Mouse (Mus musculus): ENCODE results near the gene Hyal3.

Gene Hyal3

GRCm38 (mm10) chr9:107617461-107617860 is 36.8 kb downstream of the Hyal3 start:
- DNase-seq (ENCODE audit: low read depth, low spot score) = no peak

- no peak for DNase-seq (ENCODE audit: low read depth, low spot score)
Measured at GRCm38 (mm10) chr9:107618098-107618497, 37.5 kb downstream of the Hyal3 start.

DNA sequence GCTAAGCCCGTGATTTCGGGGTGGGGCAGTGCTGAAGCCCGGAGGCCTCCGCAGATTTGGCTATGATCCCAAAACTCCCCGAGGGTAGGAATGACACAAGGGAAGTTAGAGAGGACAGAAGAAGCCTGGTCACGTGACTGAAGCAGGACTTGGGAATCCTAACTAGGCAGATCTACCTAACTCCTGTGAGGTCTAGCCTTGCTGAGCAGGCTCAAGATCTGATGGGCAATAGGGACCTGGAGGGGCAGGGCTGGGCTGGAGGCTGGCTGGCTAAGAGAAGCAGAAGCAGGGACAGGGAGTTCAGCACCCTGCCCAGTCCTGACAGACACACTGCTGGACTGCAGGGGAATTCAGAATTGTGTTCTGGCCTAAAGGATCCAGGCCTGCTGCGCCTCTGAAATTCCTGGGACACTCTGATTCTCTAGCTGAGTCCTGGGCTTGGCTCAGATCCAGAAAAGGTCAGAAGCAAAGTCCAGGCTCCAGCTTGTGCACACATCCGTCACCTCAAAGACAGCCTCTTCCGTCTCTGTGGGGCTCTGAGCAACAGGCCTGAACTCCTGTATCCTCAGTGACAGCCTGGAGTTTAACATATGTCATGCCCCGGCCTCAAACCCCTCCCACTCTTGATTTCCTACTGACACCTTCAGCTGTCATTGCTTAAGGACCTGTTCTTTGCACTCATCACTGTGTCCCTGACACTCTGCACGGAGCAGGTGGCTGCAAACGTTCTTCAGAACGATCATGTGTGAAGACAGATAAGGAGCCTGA is 38.3 kb downstream of the Hyal3 start:
- no peak for DNase-seq (ENCODE audit: low read depth, low spot score)

GRCm38 (mm10) chr9:107619546-107619879 is 38.9 kb downstream of the Hyal3 start:
- no peak for DNase-seq (ENCODE audit: low read depth, low spot score)

GRCm38 (mm10) chr9:107620954-107621353 is 40.3 kb downstream of the Hyal3 start:
- DNase-seq (ENCODE audit: low read depth, low spot score) = no peak

DNA sequence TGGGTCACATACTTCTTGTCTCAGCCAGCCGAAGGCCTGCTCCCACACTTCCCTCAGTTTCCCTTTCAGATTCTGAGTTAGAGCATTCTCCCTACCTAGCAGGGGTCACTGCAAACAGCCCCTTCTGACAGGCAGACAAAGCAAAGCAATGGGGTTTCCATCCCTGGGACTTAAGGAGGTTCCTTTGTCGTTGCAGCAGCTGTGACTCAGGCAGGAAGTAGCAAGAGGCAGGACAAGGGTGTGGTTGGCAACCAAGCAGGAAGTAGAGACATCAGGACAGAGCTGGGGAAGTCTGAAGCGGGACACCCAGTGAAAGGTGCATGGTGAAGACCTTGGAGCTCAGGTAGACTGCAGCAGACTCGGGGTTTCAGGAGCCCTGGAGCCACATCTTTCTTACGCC is 43.9 kb downstream of the Hyal3 start:
- no peak for DNase-seq (ENCODE audit: low read depth, low spot score)

- DNase-seq (ENCODE audit: low read depth, low spot score) = no peak
Measured at GRCm38 (mm10) chr9:107624951-107625350, 44.3 kb downstream of the Hyal3 start.

DNA sequence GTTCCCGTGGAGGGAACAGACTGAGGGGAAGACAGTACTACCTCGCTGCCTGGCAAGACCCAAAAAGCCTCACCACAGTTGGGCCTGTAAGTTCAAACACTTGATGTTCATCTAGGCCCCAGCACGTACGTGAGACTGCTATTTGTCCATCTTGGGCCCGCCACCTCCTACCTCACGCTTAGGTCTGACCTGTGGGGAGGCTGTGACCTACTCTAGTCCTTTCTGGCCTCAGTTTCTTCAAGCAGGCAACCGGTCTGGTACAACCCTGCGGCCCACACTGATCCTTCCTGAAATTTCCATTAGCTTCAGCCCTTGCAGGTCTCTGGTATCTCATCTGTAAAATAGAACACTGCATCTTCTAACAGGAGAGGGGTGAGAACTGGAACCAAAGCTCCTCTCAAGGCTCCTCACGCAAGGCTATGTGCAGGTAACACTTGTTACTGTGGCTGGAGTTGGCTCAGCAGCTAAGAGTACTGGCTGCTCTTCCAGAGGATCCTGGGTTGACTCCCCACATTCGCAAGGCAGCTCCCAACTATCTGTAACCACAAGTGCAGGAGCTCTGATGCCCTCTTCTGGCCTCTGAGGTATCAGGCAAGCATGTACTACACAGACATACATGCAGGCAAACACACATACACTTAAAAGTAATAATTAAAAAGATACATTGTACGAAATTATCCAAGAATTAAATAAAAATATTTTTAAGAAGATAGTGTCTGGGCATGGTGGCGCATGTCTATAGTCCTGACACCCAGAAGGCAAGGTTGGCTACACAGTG is 44.9 kb downstream of the Hyal3 start:
- DNase-seq (ENCODE audit: low read depth, low spot score) = no peak

DNA sequence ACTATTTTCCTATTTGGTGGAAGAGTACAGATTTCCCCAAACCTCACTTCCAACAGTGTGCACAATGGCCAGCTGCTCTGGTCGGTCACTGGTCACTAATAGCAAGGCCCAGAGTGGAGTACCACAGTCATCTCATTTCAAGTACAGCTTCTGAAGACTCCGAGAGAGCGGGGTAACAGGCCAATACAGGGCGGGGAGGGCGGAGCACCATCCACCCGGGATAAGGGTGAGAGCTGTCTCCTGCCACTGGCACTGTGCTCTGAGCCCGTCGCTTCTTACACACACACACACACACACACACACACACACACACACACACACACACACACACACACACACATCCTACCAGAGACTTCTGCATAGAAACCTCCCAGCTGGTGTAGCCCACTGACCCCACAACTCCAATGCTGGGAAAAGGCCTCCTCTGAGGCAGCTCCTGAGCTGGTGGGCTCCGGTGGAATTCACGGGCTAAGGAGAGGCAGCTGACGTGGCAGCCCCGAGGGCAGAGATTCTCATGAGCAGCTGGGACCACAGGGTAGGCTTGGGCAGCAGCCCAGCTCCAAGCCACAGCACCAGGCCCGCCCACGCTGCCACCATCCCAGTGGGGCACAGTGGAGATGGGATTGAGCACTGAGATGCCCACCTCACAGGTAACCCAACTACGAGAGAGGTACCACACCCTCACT is 45.7 kb downstream of the Hyal3 start:
- DNase-seq (ENCODE audit: low read depth, low spot score) = no peak

DNA sequence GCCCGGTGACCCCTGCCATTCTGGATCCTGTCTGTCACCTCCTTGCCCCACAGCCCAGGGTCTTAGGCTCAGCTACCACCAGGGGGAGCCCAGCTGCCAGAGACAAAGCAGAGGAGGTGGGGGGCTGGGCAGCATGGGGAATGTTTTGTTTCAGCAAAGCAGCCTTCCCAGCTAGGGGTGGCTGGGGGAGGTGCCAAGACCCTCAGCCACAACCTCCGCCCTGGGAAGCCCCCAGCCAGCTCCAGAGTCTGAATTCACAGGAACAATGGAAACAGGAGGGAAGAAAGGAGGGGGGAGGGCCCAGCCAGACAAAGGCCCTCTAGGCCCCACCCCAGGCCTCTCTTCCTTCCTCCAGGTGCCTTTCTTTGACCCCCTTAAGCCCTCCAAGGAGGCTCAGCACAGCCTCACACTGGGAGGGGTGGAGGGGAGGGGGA is 46.2 kb downstream of the Hyal3 start:
- DNase-seq (ENCODE audit: low read depth, low spot score) = peak; percentile 93

- no peak for DNase-seq (ENCODE audit: low read depth, low spot score)
Measured at GRCm38 (mm10) chr9:107627387-107628255, 47.0 kb downstream of the Hyal3 start.

GRCm38 (mm10) chr9:107628721-107629410 is 48.2 kb downstream of the Hyal3 start:
- DNase-seq (ENCODE audit: low read depth, low spot score) = no peak

GRCm38 (mm10) chr9:107629411-107629730 is 48.8 kb downstream of the Hyal3 start:
- DNase-seq (ENCODE audit: low read depth, low spot score) = no peak

- no peak for DNase-seq (ENCODE audit: low read depth, low spot score)
Measured at GRCm38 (mm10) chr9:107629901-107630425, 49.3 kb downstream of the Hyal3 start.

DNA sequence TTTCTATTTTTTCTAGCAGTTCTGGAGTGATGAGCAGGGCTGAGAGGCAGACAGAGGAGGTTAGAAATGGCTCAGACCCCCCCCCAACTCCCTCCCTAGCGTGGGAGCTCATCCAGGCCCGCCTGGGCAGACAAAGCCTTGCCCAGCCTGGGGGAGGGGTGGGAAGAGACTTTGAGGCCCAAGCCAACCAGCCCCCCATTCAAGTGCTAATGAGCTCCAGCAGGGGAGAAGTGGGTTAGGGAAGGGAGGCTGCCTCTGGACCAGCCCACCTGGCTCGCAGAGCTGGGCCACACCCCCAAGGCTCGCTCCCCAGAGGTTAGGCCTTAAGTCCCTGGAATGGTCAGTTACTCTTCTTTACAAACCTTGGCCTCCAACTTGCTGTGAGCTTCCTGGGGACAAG is 50.0 kb downstream of the Hyal3 start:
- peak; percentile 71 for DNase-seq (ENCODE audit: low read depth, low spot score)

- no peak for DNase-seq (ENCODE audit: low read depth, low spot score)
Measured at GRCm38 (mm10) chr9:107631311-107631826, 50.8 kb downstream of the Hyal3 start.

DNA sequence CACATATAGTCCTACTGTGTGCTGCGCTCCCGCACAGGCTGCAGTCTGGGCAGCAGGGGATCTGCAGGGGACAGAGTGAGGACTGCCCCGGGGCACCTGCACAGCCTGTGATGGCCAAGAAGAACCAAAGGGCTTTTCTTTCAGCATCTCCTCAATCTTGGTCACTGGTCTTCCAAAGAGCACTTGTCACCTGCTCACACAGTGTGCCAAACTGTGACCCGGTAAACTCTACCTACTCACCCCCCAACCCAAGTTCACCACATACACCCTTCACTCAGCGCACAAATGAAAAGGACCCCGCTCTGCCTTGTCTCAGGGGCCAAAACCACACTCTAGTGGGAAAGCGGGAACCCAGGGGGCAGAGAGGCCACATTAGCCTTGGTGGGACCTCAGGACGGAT is 51.2 kb downstream of the Hyal3 start:
- DNase-seq (ENCODE audit: low read depth, low spot score) = no peak

- DNase-seq (ENCODE audit: low read depth, low spot score) = no peak
Measured at GRCm38 (mm10) chr9:107632478-107632877, 51.9 kb downstream of the Hyal3 start.

GRCm38 (mm10) chr9:107633091-107633660 is 52.6 kb downstream of the Hyal3 start:
- peak; percentile 59 for DNase-seq (ENCODE audit: low read depth, low spot score)

Measured in forelimb bud, embryonic 11.5 days (tissue).